Mouse (Mus musculus) embryonic facial prominence, embryonic 14.5 days (tissue): ENCODE measurements around the gene Ube2e3. TPM values are rescaled to one million over a fixed set of nuclear protein-coding genes. Genes with fewer than 3 reads are reported as not detected.

Experiments used
- ATAC-seq: fragments of 200-750 bp; cut with Nextera tagmentation; 2 replicates; pipeline ENCODE4 v1.8.0; 2017; ENCODE audit warnings: low read depth, moderate number of reproducible peaks, moderate TSS enrichment
- DNase-seq: peaks from one replicate; pipeline ENCODE4 v3.0.0-alpha.2; 2015; ENCODE audit warnings: low spot score
- H3K27ac ChIP-seq: fragments of 300-500 bp; sonication (generic); replicated peaks from 2 replicates; pipeline ENCODE4 v1.5.1; 2014; ENCODE audit warnings: low read depth, mild to moderate bottlenecking, low read length, moderate library complexity
- H3K27me3 ChIP-seq: fragments of 300-500 bp; sonication (generic); replicated peaks from 2 replicates; pipeline ENCODE4 v1.6.1; 2014; ENCODE audit warnings: low read length; ENCODE audit not compliant: control insufficient read depth, insufficient read depth
- H3K36me3 ChIP-seq: fragments of 300-500 bp; sonication (generic); 2 replicates; pipeline ENCODE4 v1.6.1; 2014; ENCODE audit warnings: low read length, mixed read lengths; ENCODE audit not compliant: control insufficient read depth, insufficient read depth
- H3K4me1 ChIP-seq: fragments of 300-500 bp; sonication (generic); 2 replicates; pipeline ENCODE4 v1.6.1; 2014; ENCODE audit warnings: antibody characterized with exemption, low read length; ENCODE audit not compliant: control insufficient read depth, insufficient read depth
- H3K4me2 ChIP-seq: fragments of 300-500 bp; sonication (generic); 2 replicates; pipeline ENCODE4 v1.6.1; 2014; ENCODE audit warnings: low read depth, mild to moderate bottlenecking, low read length, moderate library complexity, mixed read lengths
- H3K4me3 ChIP-seq: fragments of 300-500 bp; sonication (generic); 2 replicates; pipeline ENCODE4 v1.5.1; 2014; ENCODE audit warnings: low read depth, mild to moderate bottlenecking, low read length
- H3K9ac ChIP-seq: fragments of 300-500 bp; sonication (generic); 2 replicates; pipeline ENCODE4 v1.6.1; 2014; ENCODE audit warnings: low read depth, mild to moderate bottlenecking, low read length, moderate library complexity, mixed read lengths
- H3K9me3 ChIP-seq: fragments of 300-500 bp; sonication (generic); 2 replicates; pipeline ENCODE4 v1.6.1; 2016; ENCODE audit warnings: low read length; ENCODE audit not compliant: control insufficient read depth
- WGBS: fragments of 180-500 bp; shearing (Covaris S2); extraction: QIAGEN DNeasy Blood & Tissue Kit; methylation state at CpG from one replicate; pipeline ENCODE4 v1.1.7; 2014; 5-methylcytosine and 5-hydroxymethylcytosine counted together
- polyA plus RNA-seq: library from polyadenylated mRNA; unstranded; fragments of >200 nt; fragmentation: Nextera tagmentation; extraction: Ambion mirVana; gene quantifications from 2 replicates; pipeline ENCODE4 v1.2.1, GENCODE M21; 2014

Ube2e3 gene
- polyA plus RNA-seq, 1 experiment from 2014 or later, result 120 TPM

GRCm38 (mm10) chr2:78905916-78906315 is 38.0 kb downstream of the Ube2e3 start:
- peak; percentile 15 for DNase-seq
- H3K9me3 ChIP-seq, result no peaks in the 10 kb centered on the region
- 0 out of 2 replicates have a peak, but pooled peaks cover 6% of the 10 kb centered on the region for H3K4me1 ChIP-seq
- H3K4me3 ChIP-seq, result no peak overlapping the region
- H3K36me3 ChIP-seq, result no peaks in the 10 kb centered on the region
- no peak overlapping the region for H3K27ac ChIP-seq
- ATAC-seq, result no peak
- no peak overlapping the region for H3K9ac ChIP-seq
- H3K27me3 ChIP-seq, result no peaks in the 10 kb centered on the region
- 34% methylated on average over 3 of the region's 3 CpGs for WGBS
- no peak overlapping the region for H3K4me2 ChIP-seq

DNA sequence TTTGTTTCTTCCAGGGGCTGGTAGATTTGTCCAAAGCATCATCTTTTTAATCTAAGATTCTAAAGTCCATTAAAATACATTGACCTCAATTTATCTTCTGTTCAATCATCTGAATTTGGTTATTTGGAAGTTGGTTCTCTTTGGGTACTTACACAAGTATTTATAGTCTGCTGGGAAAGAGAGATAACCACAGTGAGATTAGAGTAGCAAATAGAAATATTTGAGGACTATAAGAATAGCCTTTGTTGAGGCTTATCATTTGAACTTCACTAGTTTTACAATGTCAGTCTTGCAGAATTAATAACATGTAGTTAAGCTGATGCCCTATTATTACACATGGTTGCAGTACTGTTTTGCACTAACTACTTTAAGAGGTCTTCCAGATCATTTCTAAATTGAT is 43.6 kb downstream of the Ube2e3 start:
- Histone ChIP-seq H3K9ac (no peak overlapping the region), H3K36me3 (0 out of 2 replicates have a peak, but pooled peaks cover 3% of the 10 kb centered on the region), H3K27ac (no peak overlapping the region), H3K4me1 (no peaks in the 10 kb centered on the region), H3K4me2 (no peak overlapping the region), H3K27me3 (no peaks in the 10 kb centered on the region), H3K4me3 (no peak overlapping the region), H3K9me3 (no peaks in the 10 kb centered on the region)
- DNase-seq, result no peak
- no peak for ATAC-seq

GRCm38 (mm10) chr2:78914861-78915260 is 46.9 kb downstream of the Ube2e3 start:
- no peak for ATAC-seq
- 70% methylated on average over 2 of the region's 2 CpGs for WGBS
- no peak overlapping the region for H3K27ac ChIP-seq

DNA sequence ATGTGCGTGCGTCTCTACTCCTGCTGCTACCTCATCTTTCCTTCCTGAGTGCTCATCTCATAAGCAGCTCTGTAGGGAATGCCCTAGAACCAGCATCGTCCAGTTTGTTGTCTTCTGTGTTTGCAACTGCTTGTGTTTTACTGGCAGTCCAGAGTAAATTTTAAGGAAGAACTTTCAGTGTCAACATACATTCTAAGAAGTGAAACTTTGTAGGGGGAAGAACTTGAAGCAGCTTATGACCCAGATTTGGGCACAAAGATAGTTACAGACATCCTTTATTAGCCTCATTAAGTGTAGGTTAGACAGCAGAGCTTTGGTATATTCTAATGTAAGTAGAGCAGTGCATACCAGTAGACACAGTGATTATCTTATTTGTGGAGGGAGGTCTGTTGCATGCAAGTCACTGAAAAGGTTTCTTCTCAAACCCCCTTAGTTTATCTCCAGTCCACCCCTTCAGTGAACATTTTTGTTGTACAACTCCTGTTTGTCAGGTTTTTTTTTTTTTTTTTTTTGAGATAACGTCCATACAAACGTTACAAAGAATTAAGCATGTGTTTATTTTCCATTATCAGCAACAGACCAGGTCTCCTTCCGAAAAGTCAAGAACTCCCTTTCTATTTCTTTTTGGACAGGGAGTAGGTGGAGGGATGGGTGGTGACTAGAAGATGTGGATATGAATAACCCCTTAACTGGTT is 55.2 kb downstream of the Ube2e3 start:
- DNase-seq, result no peak
- no peak overlapping the region for H3K27ac ChIP-seq
- ATAC-seq, result no peak
- H3K9me3 ChIP-seq, result no peaks in the 10 kb centered on the region
- no peaks in the 10 kb centered on the region for H3K4me1 ChIP-seq
- no peak overlapping the region for H3K4me3 ChIP-seq
- H3K4me2 ChIP-seq, result no peak overlapping the region
- H3K27me3 ChIP-seq, result no peaks in the 10 kb centered on the region
- H3K9ac ChIP-seq, result no peak overlapping the region
- 82% methylated on average over 6 of the region's 6 CpGs for WGBS
- 0 out of 2 replicates have a peak, but pooled peaks cover 7% of the 10 kb centered on the region for H3K36me3 ChIP-seq

More at GRCm38 (mm10) chr2:78914861-78915260, 46.9 kb downstream of the Ube2e3 start:
- Histone ChIP-seq H3K36me3 (0 out of 2 replicates have a peak, but pooled peaks cover 6% of the 10 kb centered on the region), H3K4me2 (no peak overlapping the region), H3K4me1 (no peaks in the 10 kb centered on the region), H3K9me3 (no peaks in the 10 kb centered on the region), H3K9ac (no peak overlapping the region), H3K4me3 (no peak overlapping the region), H3K27me3 (no peaks in the 10 kb centered on the region)
- no peak for DNase-seq

DNA sequence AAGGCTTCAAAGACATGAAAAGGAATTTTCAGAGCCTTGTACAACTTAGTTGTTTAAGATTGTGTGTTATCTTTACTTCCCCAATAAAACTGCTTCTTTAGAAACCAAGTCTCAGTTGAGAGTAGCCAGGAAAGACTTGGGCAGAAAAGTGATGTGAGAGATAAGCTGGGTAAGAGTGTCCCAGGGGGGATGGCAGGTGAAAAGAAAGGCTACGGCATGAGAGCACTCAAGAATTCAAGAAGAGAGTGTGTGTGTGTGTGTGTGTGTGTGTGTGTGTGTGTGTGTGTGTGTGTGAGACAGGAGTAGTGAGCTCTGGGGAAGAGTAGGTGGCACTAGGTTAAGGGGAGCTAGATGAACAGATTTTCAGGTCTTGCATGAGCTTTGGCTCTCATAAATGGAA is 57.9 kb downstream of the Ube2e3 start:
- ATAC-seq, result no peak
- Histone ChIP-seq H3K36me3 (0 out of 2 replicates have a peak, but pooled peaks cover 3% of the 10 kb centered on the region), H3K27ac (no peak overlapping the region), H3K27me3 (no peaks in the 10 kb centered on the region), H3K9me3 (no peaks in the 10 kb centered on the region), H3K4me1 (no peaks in the 10 kb centered on the region), H3K9ac (no peak overlapping the region), H3K4me2 (no peak overlapping the region), H3K4me3 (no peak overlapping the region)
- WGBS, result 62% methylated on average over 1 of the region's 1 CpGs
- DNase-seq, result no peak

- no peak for ATAC-seq
- H3K9ac ChIP-seq, result no peak overlapping the region
- DNase-seq, result no peak
- no peaks in the 10 kb centered on the region for H3K4me1 ChIP-seq
- H3K27me3 ChIP-seq, result no peaks in the 10 kb centered on the region
- H3K27ac ChIP-seq, result no peak overlapping the region
- H3K36me3 ChIP-seq, result 0 out of 2 replicates have a peak, but pooled peaks cover 2% of the 10 kb centered on the region
- no peak overlapping the region for H3K4me2 ChIP-seq
- WGBS, result 85% methylated on average over 3 of the region's 3 CpGs
- H3K4me3 ChIP-seq, result no peak overlapping the region
- H3K9me3 ChIP-seq, result no peaks in the 10 kb centered on the region
These were observed 59.7 kb downstream of the Ube2e3 start for GRCm38 (mm10) chr2:78927625-78928024.

GRCm38 (mm10) chr2:78928080-78928479 is 60.2 kb downstream of the Ube2e3 start:
- DNase-seq (no peak), ATAC-seq (no peak)
- no peaks in the 10 kb centered on the region for H3K27me3 ChIP-seq
- H3K9ac ChIP-seq, result no peak overlapping the region
- no peaks in the 10 kb centered on the region for H3K4me1 ChIP-seq
- H3K4me2 ChIP-seq, result no peak overlapping the region
- no peak overlapping the region for H3K4me3 ChIP-seq
- H3K36me3 ChIP-seq, result no peaks in the 10 kb centered on the region
- H3K27ac ChIP-seq, result no peak overlapping the region
- WGBS, result 72% methylated on average over 5 of the region's 5 CpGs
- no peaks in the 10 kb centered on the region for H3K9me3 ChIP-seq

- Histone ChIP-seq H3K4me2 (no peak overlapping the region), H3K36me3 (no peaks in the 10 kb centered on the region), H3K4me1 (no peaks in the 10 kb centered on the region), H3K27me3 (no peaks in the 10 kb centered on the region), H3K9me3 (no peaks in the 10 kb centered on the region), H3K9ac (no peak overlapping the region), H3K4me3 (no peak overlapping the region), H3K27ac (no peak overlapping the region)
- ATAC-seq, result no peak
- WGBS, result 40% methylated on average over 2 of the region's 2 CpGs
- DNase-seq, result peak; percentile 59
These were observed 63.4 kb downstream of the Ube2e3 start for GRCm38 (mm10) chr2:78931358-78931757.

- H3K4me2 ChIP-seq, result peak overlapping the region; percentile 39; the same call in 1 of the 2 replicates
These were observed 91.5 kb downstream of the Ube2e3 start for GRCm38 (mm10) chr2:78959451-78959850.

More at GRCm38 (mm10) chr2:78959451-78959850, 91.5 kb downstream of the Ube2e3 start:
- H3K9ac ChIP-seq, result no peak overlapping the region
- H3K4me1 ChIP-seq, result peaks cover 21% of the 10 kb centered on the region; the same call in 1 of the 2 replicates
- no peaks in the 10 kb centered on the region for H3K36me3 ChIP-seq
- H3K27me3 ChIP-seq, result no peaks in the 10 kb centered on the region; the same call in 1 of the 2 replicates
- no peak overlapping the region for H3K4me3 ChIP-seq
- no peak overlapping the region for H3K27ac ChIP-seq
- 30% methylated on average over 3 of the region's 3 CpGs for WGBS
- ATAC-seq (peak; percentile 50; the same call in 1 of the 2 replicates), DNase-seq (peak; percentile 62)
- H3K9me3 ChIP-seq, result no peaks in the 10 kb centered on the region
